Mouse (Mus musculus) activated CD4-positive, CD25-positive, alpha-beta regulatory T cell, adult 4 months (primary cell): ENCODE data around the gene Slc37a1. TPM values are rescaled to one million over a fixed set of nuclear protein-coding genes. Genes with fewer than 3 reads are reported as not detected.

Source experiments
- ATAC-seq: one replicate; pipeline ENCODE4 v1.8.0; 2017
- polyA plus RNA-seq, 2 experiments: library from polyadenylated mRNA; unstranded; fragments of 100-300 nt; shearing (Covaris generic); gene quantifications; one replicate each; pipeline ENCODE4 v1.2.1; 2017

Gene Slc37a1
- polyA plus RNA-seq, 2 experiments from 2014 or later, result 20.5 to 26.2 TPM

DNA sequence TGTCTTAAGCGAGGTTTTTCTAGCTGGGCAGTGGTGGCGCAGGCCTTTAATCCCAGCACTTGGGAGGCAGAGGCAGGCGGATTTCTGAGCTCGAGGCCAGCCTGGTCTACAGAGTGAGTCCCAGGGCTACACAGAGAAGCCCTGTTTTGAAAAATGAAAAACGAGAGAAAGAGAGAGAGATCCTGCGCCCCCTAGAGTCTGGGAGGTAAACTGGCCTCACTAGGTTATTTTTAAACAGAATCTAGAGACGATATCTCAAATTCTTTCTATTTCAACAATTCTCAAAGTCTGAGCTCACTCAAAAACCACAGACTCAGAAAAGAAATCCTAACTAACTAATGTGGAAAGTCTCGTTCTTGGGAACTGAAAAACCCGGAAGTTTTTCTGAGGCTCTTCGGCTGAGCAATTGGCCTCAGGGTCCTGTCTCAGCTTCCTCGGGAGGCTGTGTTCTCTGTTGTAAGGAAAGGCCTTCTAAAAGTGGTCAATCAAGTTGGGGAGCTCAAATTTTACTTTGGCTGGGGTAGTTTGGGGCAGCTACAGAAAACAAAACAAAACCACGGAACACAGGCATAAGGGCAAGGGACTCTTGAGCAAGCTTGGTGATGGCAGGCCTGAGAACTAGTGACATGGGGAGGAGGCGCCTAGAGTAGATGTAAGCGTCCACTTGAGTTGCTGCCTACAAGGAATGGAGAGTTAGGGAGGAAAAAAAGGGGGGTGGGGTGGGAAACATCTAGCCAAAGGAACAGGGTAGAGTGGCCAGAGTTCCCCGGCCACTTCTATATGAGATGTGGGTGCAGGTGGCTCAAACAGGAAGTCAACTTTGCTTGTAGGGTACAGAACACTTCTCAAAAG lies 8.0 kb downstream of the Slc37a1 start:
- ATAC-seq, result no peak

DNA sequence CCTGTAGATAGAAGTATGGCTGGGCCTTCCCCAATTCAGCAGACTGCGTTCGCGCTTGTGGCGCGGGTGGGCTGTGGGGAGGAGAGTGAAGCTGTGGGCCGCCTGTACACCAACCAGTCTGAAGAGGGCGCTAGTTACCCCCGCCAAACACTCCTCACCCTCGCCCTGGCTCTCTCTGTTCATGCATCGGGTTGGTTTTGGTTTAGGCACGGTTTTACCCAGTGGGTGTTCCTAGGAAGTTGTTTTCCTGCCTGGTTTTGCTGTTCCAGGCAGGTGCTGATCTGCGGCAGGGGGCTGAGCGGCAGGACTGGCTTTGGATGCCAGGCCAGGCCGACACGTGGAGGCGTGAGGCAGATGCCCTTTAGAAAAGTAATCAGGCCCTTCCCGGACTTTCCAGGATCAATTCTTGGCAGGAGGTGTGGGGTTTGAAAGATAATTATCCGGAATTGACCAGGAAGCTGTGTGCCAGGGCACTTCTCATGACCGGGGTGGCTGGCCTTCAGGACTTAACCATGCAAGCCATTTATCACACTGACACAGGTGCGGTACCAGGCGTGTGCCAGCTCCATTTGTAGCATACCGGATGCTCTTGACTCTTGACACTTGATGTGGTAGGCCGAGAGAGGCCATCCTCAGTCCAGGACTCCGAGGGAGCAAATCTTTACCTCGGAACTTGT lies 8.8 kb downstream of the Slc37a1 start:
- ATAC-seq, result peak; percentile 67

- peak; percentile 67 for ATAC-seq
These were observed 9.5 kb downstream of the Slc37a1 start for GRCm38 (mm10) chr17:31295892-31296781.

GRCm38 (mm10) chr17:31297521-31297939 lies 10.9 kb downstream of the Slc37a1 start:
- no peak for ATAC-seq

- no peak for ATAC-seq
These were observed 12.0 kb downstream of the Slc37a1 start for GRCm38 (mm10) chr17:31298419-31299209.

DNA sequence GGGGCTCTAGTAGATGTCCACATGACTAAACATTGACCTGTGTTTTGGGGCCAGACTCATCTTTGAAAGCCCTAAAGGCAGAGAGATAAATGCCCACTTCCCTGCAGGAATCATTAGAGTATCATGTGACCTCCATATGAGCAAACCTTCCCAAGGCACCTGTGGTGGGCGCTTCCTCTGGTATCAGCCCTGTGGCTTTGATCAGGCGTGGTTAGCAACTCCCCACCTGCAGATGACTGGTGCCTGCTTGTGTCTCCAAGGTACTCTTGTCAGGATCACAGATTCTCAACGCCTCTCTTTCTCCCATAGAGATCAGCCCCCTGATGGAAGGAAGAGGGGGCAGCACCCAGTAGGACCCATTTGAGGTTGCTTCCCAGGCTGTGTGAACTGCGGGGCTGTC lies 13.4 kb downstream of the Slc37a1 start:
- ATAC-seq, result no peak

GRCm38 (mm10) chr17:31300736-31301135 lies 14.1 kb downstream of the Slc37a1 start:
- ATAC-seq, result no peak

DNA sequence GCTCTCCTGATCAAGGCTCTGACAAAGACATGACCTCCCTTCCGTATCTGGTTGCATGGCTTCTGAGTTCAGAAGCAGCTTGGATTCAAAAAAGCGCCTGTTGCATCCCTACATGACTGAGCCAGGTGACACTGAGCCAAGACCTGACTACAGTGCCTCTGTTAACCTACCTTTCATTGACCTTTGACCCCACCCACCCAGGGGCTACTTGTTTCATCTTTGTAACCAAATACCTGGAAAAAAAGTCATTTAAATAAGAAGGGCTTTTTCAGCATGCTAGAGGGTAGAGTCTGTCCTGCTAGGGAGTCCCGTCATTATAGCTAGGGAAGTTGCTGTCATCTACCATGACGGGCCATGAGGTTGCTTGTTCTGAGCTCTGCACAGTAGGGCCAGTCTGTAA lies 16.8 kb downstream of the Slc37a1 start:
- ATAC-seq, result no peak

- no peak for ATAC-seq
These were observed 18.5 kb downstream of the Slc37a1 start for GRCm38 (mm10) chr17:31304895-31305775.

DNA sequence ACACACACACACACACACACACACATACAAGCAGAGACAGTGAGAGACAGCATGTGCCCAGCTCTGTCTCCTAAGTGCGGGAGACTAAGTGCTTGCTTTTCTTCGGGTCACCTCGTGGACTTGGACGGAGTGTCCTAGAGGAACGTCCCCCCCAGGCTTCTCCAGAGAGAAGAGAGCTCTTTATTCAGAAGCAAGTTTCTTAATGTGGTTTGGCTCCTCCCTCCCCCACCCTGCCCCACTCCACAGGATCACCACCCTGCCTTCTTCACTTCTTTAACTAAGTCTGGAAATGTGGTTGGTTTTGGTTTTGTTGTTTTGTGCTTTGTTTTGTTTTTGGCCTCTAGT lies 19.2 kb downstream of the Slc37a1 start:
- peak; percentile 40 for ATAC-seq

DNA sequence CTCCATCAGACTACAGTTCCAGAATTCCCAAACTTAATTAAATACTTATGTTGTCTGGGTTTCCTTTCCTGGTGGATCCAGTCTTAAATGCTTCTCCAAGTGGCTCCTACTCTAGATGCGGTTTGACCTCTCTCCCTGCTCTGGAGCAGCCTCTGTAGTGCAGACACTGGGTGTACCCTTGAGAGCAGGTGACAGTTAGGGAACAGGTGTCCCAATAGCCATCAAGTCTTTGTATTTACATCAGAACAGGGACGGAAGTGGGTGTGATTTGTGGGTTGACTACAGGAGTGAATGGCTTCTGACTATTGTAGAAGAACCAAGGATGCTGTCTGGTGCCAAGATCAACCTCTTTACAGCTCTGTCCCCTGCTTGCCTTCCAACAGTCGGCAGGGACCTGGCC lies 21.2 kb downstream of the Slc37a1 start:
- no peak for ATAC-seq

GRCm38 (mm10) chr17:31308291-31308816 lies 21.8 kb downstream of the Slc37a1 start:
- ATAC-seq, result no peak

- ATAC-seq, result no peak
These were observed 22.7 kb downstream of the Slc37a1 start for GRCm38 (mm10) chr17:31309281-31309793.

GRCm38 (mm10) chr17:31311047-31311446 lies 24.5 kb downstream of the Slc37a1 start:
- ATAC-seq, result no peak

- ATAC-seq, result no peak
These were observed 26.1 kb downstream of the Slc37a1 start for GRCm38 (mm10) chr17:31312648-31313047.

GRCm38 (mm10) chr17:31315046-31315792 lies 28.6 kb downstream of the Slc37a1 start:
- no peak for ATAC-seq

- no peak for ATAC-seq
These were observed 29.4 kb downstream of the Slc37a1 start for GRCm38 (mm10) chr17:31315993-31316392.

GRCm38 (mm10) chr17:31316998-31317397 lies 30.4 kb downstream of the Slc37a1 start:
- no peak for ATAC-seq

DNA sequence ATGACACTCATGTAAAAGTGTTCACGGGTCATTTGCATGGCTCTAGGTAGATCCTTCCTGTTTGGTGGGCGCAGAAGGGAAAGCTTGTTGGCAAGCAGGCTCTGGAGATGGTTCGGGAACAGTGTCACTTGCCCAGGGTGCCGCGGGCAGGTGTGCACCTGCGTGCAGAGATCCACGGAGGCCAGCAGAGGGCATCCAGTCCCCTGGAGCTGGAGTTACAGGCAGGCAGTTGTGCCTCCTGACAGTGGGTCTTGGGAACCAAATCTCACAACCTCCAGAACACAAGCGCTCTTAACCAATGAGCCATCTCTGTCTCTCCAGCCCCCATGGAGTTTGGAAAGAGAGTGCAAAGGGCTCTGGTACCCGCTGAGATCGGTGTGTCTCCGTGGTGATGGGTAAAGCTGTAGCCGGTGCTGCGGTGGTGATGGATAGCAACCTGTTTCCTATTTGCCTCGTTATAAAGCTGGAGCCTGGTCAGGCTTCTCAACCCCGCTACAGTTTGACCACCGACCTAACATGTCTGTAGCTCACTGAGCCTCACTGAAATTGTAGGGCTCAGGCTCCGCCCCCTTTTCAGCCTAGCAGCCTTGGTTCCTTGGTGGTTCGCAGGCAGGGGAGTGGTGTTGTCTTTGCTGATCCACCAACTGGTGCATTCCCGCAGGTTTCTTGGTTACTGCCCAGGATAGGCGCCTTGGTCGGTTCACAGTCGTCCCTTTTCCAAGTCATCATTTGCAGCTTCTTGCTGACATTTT lies 31.1 kb downstream of the Slc37a1 start:
- ATAC-seq, result no peak
